In genomic region chr16:52094735-52095459, GRCm38 (mm10) we compare ENCODE assay signal across 8 mouse cellular contexts.
DNase-seq lines count a peak whose midpoint lies in the region; ATAC-seq and TF ChIP-seq lines count a peak whose summit lies in the region.

No protein-coding gene starts in this region.

- H3K4me2 ChIP-seq in liver, postnatal 0 days (ENCODE audit: low read depth, low read length) = no peak overlapping the region
- no peak overlapping the region for H3K4me2 ChIP-seq in liver, embryonic 12.5 days
- H3K4me2 ChIP-seq in stomach, embryonic 16.5 days (ENCODE audit: low read depth, low read length) = no peak overlapping the region
- H3K4me2 ChIP-seq in midbrain, postnatal 0 days (ENCODE audit: low read depth, low read length, poor library complexity, severe bottlenecking) = no peak overlapping the region

- intact Hi-C loops in heart, postnatal 14 days (cut with DNase I) = no loop called here

- H3K4me1 ChIP-seq in liver, postnatal 0 days (ENCODE audit: insufficient read depth) = peaks cover 28% of the 10 kb centered on the region
- peaks cover 8% of the 10 kb centered on the region; the same call in 1 of the 2 replicates for H3K4me1 ChIP-seq in liver, embryonic 12.5 days
- peaks cover 12% of the 10 kb centered on the region for H3K4me1 ChIP-seq in stomach, embryonic 16.5 days (ENCODE audit: control insufficient read depth, insufficient read depth, low read length)
- H3K4me1 ChIP-seq in midbrain, postnatal 0 days (ENCODE audit: insufficient read depth, low read length) = no peaks in the 10 kb centered on the region; the same call in 1 of the 2 replicates

- H3K4me3 ChIP-seq in liver, postnatal 0 days (ENCODE audit: low read depth, low read length) = no peak overlapping the region
- H3K4me3 ChIP-seq in liver, embryonic 12.5 days = no peak overlapping the region
- H3K4me3 ChIP-seq in stomach, embryonic 16.5 days (replicated peaks; ENCODE audit: low read length) = no peak overlapping the region
- no peak overlapping the region for H3K4me3 ChIP-seq in midbrain, postnatal 0 days (ENCODE audit: low read depth, low read length)

- H3K9me3 ChIP-seq in liver, postnatal 0 days (ENCODE audit: low read length) = no peaks in the 10 kb centered on the region
- no peaks in the 10 kb centered on the region for H3K9me3 ChIP-seq in liver, embryonic 12.5 days (replicated peaks)
- no peaks in the 10 kb centered on the region for H3K9me3 ChIP-seq in stomach, embryonic 16.5 days (replicated peaks; ENCODE audit: control insufficient read depth, low read length)
- H3K9me3 ChIP-seq in midbrain, postnatal 0 days (ENCODE audit: low read length) = no peaks in the 10 kb centered on the region

- ATAC-seq in liver, postnatal 0 days = peak; percentile 71
- ATAC-seq in liver, embryonic 12.5 days = no peak
- no peak for ATAC-seq in stomach, embryonic 16.5 days (ENCODE audit: insufficient read depth, low FRiP score)
- no peak for ATAC-seq in midbrain, postnatal 0 days (ENCODE audit: low FRiP score)

- peak; percentile 90 for TF ChIP-seq EP300 in liver, postnatal 0 days (IDR thresholded peaks at IDR 0.05; ENCODE audit: low read depth)

- H3K27me3 ChIP-seq in liver, postnatal 0 days (ENCODE audit: insufficient read depth, low read length) = no peaks in the 10 kb centered on the region
- no peaks in the 10 kb centered on the region for H3K27me3 ChIP-seq in liver, embryonic 12.5 days (replicated peaks)
- H3K27me3 ChIP-seq in stomach, embryonic 16.5 days (ENCODE audit: control insufficient read depth, insufficient read depth, low read length) = no peaks in the 10 kb centered on the region
- no peaks in the 10 kb centered on the region for H3K27me3 ChIP-seq in midbrain, postnatal 0 days (ENCODE audit: insufficient read depth, low read length)

- no peak for TF ChIP-seq CTCF in liver, postnatal 0 days (IDR thresholded peaks at IDR 0.05; ENCODE audit: low read depth)
- TF ChIP-seq CTCF in midbrain, postnatal 0 days (IDR thresholded peaks at IDR 0.05) = no peak

- WGBS in liver, postnatal 0 days (ENCODE audit: insufficient replicate concordance) = 77% methylated on average over 10 of the region's 10 CpGs
- WGBS in liver, embryonic 12.5 days (ENCODE audit: insufficient replicate concordance) = 79% methylated on average over 10 of the region's 10 CpGs
- 83% methylated on average over 10 of the region's 10 CpGs for WGBS in stomach, embryonic 16.5 days
- WGBS in midbrain, postnatal 0 days = 87% methylated on average over 10 of the region's 10 CpGs

- DNase-seq in liver, postnatal 0 days = peak; percentile 21
- peak; percentile 65 for DNase-seq in fat pad, adult 2 months (ENCODE audit: extremely low read depth, low read depth, low spot score)
- peak; percentile 73 for DNase-seq in heart, postnatal 14 days
- DNase-seq in layer of hippocampus, postnatal 25 days (ENCODE audit: extremely low spot score in 1 of 2, low spot score in 1 of 2) = no peak
- DNase-seq in cerebellum, adult 9-11 months = no peak
- no peak for DNase-seq in midbrain, postnatal 0 days (ENCODE audit: low spot score)

- H3K36me3 ChIP-seq in liver, postnatal 0 days (replicated peaks; ENCODE audit: insufficient read depth, low read length) = no peaks in the 10 kb centered on the region
- H3K36me3 ChIP-seq in liver, embryonic 12.5 days = no peaks in the 10 kb centered on the region
- H3K36me3 ChIP-seq in stomach, embryonic 16.5 days (ENCODE audit: control insufficient read depth, insufficient read depth, low read length) = no peaks in the 10 kb centered on the region
- H3K36me3 ChIP-seq in midbrain, postnatal 0 days (ENCODE audit: insufficient read depth, low read length) = no peaks in the 10 kb centered on the region

- H3K9ac ChIP-seq in liver, postnatal 0 days (replicated peaks) = no peak overlapping the region
- H3K9ac ChIP-seq in liver, embryonic 12.5 days = no peak overlapping the region
- no peak overlapping the region for H3K9ac ChIP-seq in stomach, embryonic 16.5 days (ENCODE audit: low read length)
- H3K9ac ChIP-seq in midbrain, postnatal 0 days (replicated peaks; ENCODE audit: low read length, poor library complexity, severe bottlenecking) = no peak overlapping the region

- peak overlapping the region; percentile 44; the same call in 1 of the 2 replicates for H3K27ac ChIP-seq in liver, postnatal 0 days (ENCODE audit: low read depth)
- no peak overlapping the region for H3K27ac ChIP-seq in liver, embryonic 12.5 days
- H3K27ac ChIP-seq in stomach, embryonic 16.5 days (ENCODE audit: low read length) = peak overlapping the region; percentile 24; the same call in 1 of the 2 replicates
- no peak overlapping the region for H3K27ac ChIP-seq in midbrain, postnatal 0 days (ENCODE audit: low read depth, low read length)

Comparison
In these comparisons a context has a peak if more than half of its experiments do, and no peak if none do; other contexts are left out.
1. H3K27ac ChIP-seq: peak in liver, postnatal 0 days (single experiment) and stomach, embryonic 16.5 days (single experiment); none in liver, embryonic 12.5 days (single experiment) and midbrain, postnatal 0 days (single experiment).
2. DNase-seq: peak in liver, postnatal 0 days (single experiment), fat pad, adult 2 months (single experiment) and heart, postnatal 14 days (2 of 2); none in layer of hippocampus, postnatal 25 days (0 of 2), cerebellum, adult 9-11 months (single experiment) and midbrain, postnatal 0 days (single experiment).